Mouse (Mus musculus): ENCODE results near the gene Hspg2. TPM values are rescaled to one million over a fixed set of nuclear protein-coding genes. Genes with fewer than 3 reads are reported as not detected.

Hspg2 gene
- polyA plus RNA-seq, 1 experiment: 147 TPM

- Histone ChIP-seq H3K9ac (ENCODE audit: low read depth, poor library complexity, severe bottlenecking) (no peak overlapping the region), H3K36me3 (ENCODE audit: control insufficient read depth, insufficient read depth, low read length, poor library complexity, severe bottlenecking) (no peaks in the 10 kb centered on the region), H3K27ac (ENCODE audit: insufficient read depth, low read length) (no peak overlapping the region), H3K27me3 (ENCODE audit: control insufficient read depth, insufficient read depth, low read length, poor library complexity, severe bottlenecking) (no peaks in the 10 kb centered on the region), H3K4me1 (ENCODE audit: control insufficient read depth, insufficient read depth, low read length) (no peaks in the 10 kb centered on the region), H3K9me3 (replicated peaks; ENCODE audit: control insufficient read depth, insufficient read depth, low read length, poor library complexity, severe bottlenecking) (no peaks in the 10 kb centered on the region), H3K4me3 (ENCODE audit: low read depth, low read length) (no peak overlapping the region)
- TF ChIP-seq EP300 (IDR thresholded peaks at IDR 0.05; ENCODE audit: insufficient read depth, low read depth, low read length) (no peak), CTCF (IDR thresholded peaks at IDR 0.05; ENCODE audit: low read depth, low read length) (peak; percentile 32)
Measured at GRCm38 (mm10) chr4:137441332-137441731, 27.2 kb upstream of the Hspg2 start.

- TF ChIP-seq CTCF (IDR thresholded peaks at IDR 0.05; ENCODE audit: low read depth, low read length) (peak; percentile 68), EP300 (IDR thresholded peaks at IDR 0.05; ENCODE audit: insufficient read depth, low read depth, low read length) (no peak), POLR2A (IDR thresholded peaks at IDR 0.05; ENCODE audit: insufficient read depth, low read length) (no peak)
- no peaks in the 10 kb centered on the region for H3K9me3 ChIP-seq (replicated peaks; ENCODE audit: control insufficient read depth, insufficient read depth, low read length, poor library complexity, severe bottlenecking)
- H3K9ac ChIP-seq (ENCODE audit: low read depth, poor library complexity, severe bottlenecking): no peak overlapping the region
- H3K36me3 ChIP-seq (ENCODE audit: control insufficient read depth, insufficient read depth, low read length, poor library complexity, severe bottlenecking): no peaks in the 10 kb centered on the region
- peak overlapping the region; percentile 18 for H3K4me3 ChIP-seq (ENCODE audit: low read depth, low read length)
- H3K27ac ChIP-seq (ENCODE audit: insufficient read depth, low read length): no peak overlapping the region
- peaks cover 5% of the 10 kb centered on the region for H3K4me1 ChIP-seq (ENCODE audit: control insufficient read depth, insufficient read depth, low read length)
- H3K27me3 ChIP-seq (ENCODE audit: control insufficient read depth, insufficient read depth, low read length, poor library complexity, severe bottlenecking): no peaks in the 10 kb centered on the region
Measured at GRCm38 (mm10) chr4:137443625-137444024, 24.9 kb upstream of the Hspg2 start.

- Histone ChIP-seq H3K36me3 (ENCODE audit: control insufficient read depth, insufficient read depth, low read length, poor library complexity, severe bottlenecking) (no peaks in the 10 kb centered on the region), H3K4me1 (ENCODE audit: control insufficient read depth, insufficient read depth, low read length) (peaks cover 11% of the 10 kb centered on the region), H3K27me3 (ENCODE audit: control insufficient read depth, insufficient read depth, low read length, poor library complexity, severe bottlenecking) (no peaks in the 10 kb centered on the region), H3K9ac (ENCODE audit: low read depth, poor library complexity, severe bottlenecking) (no peak overlapping the region), H3K9me3 (replicated peaks; ENCODE audit: control insufficient read depth, insufficient read depth, low read length, poor library complexity, severe bottlenecking) (no peaks in the 10 kb centered on the region), H3K27ac (ENCODE audit: insufficient read depth, low read length) (no peak overlapping the region), H3K4me3 (ENCODE audit: low read depth, low read length) (no peak overlapping the region)
- no peak for TF ChIP-seq CTCF (IDR thresholded peaks at IDR 0.05; ENCODE audit: low read depth, low read length)
- TF ChIP-seq POLR2A (IDR thresholded peaks at IDR 0.05; ENCODE audit: insufficient read depth, low read length): no peak
- TF ChIP-seq EP300 (IDR thresholded peaks at IDR 0.05; ENCODE audit: insufficient read depth, low read depth, low read length): no peak
Measured at GRCm38 (mm10) chr4:137445881-137446280, 22.7 kb upstream of the Hspg2 start.

- H3K27ac ChIP-seq (ENCODE audit: insufficient read depth, low read length): no peak overlapping the region; the same call in 1 of the 2 replicates
- TF ChIP-seq CTCF (IDR thresholded peaks at IDR 0.05; ENCODE audit: low read depth, low read length) (no peak), EP300 (IDR thresholded peaks at IDR 0.05; ENCODE audit: insufficient read depth, low read depth, low read length) (no peak), POLR2A (IDR thresholded peaks at IDR 0.05; ENCODE audit: insufficient read depth, low read length) (no peak)
- no peak overlapping the region for H3K9ac ChIP-seq (ENCODE audit: low read depth, poor library complexity, severe bottlenecking)
- no peaks in the 10 kb centered on the region for H3K9me3 ChIP-seq (replicated peaks; ENCODE audit: control insufficient read depth, insufficient read depth, low read length, poor library complexity, severe bottlenecking)
- no peaks in the 10 kb centered on the region for H3K27me3 ChIP-seq (ENCODE audit: control insufficient read depth, insufficient read depth, low read length, poor library complexity, severe bottlenecking)
- no peaks in the 10 kb centered on the region for H3K36me3 ChIP-seq (ENCODE audit: control insufficient read depth, insufficient read depth, low read length, poor library complexity, severe bottlenecking)
- peaks cover 11% of the 10 kb centered on the region for H3K4me1 ChIP-seq (ENCODE audit: control insufficient read depth, insufficient read depth, low read length)
- H3K4me3 ChIP-seq (ENCODE audit: low read depth, low read length): no peak overlapping the region
Measured at GRCm38 (mm10) chr4:137447363-137448196, 21.0 kb upstream of the Hspg2 start.

- no peaks in the 10 kb centered on the region for H3K36me3 ChIP-seq (ENCODE audit: control insufficient read depth, insufficient read depth, low read length, poor library complexity, severe bottlenecking)
- H3K4me1 ChIP-seq (ENCODE audit: control insufficient read depth, insufficient read depth, low read length): peaks cover 11% of the 10 kb centered on the region
- H3K27ac ChIP-seq (ENCODE audit: insufficient read depth, low read length): peak overlapping the region; percentile 91
- H3K27me3 ChIP-seq (ENCODE audit: control insufficient read depth, insufficient read depth, low read length, poor library complexity, severe bottlenecking): no peaks in the 10 kb centered on the region
- TF ChIP-seq EP300 (IDR thresholded peaks at IDR 0.05; ENCODE audit: insufficient read depth, low read depth, low read length) (no peak), CTCF (IDR thresholded peaks at IDR 0.05; ENCODE audit: low read depth, low read length) (no peak), POLR2A (IDR thresholded peaks at IDR 0.05; ENCODE audit: insufficient read depth, low read length) (no peak)
- H3K9ac ChIP-seq (ENCODE audit: low read depth, poor library complexity, severe bottlenecking): no peak overlapping the region
- H3K9me3 ChIP-seq (replicated peaks; ENCODE audit: control insufficient read depth, insufficient read depth, low read length, poor library complexity, severe bottlenecking): no peaks in the 10 kb centered on the region
- H3K4me3 ChIP-seq (ENCODE audit: low read depth, low read length): no peak overlapping the region
Measured at GRCm38 (mm10) chr4:137448197-137448596, 20.4 kb upstream of the Hspg2 start.

- TF ChIP-seq CTCF (IDR thresholded peaks at IDR 0.05; ENCODE audit: low read depth, low read length) (no peak), EP300 (IDR thresholded peaks at IDR 0.05; ENCODE audit: insufficient read depth, low read depth, low read length) (no peak), POLR2A (IDR thresholded peaks at IDR 0.05; ENCODE audit: insufficient read depth, low read length) (no peak)
- Histone ChIP-seq H3K4me3 (ENCODE audit: low read depth, low read length) (no peak overlapping the region), H3K27ac (ENCODE audit: insufficient read depth, low read length) (peak overlapping the region; percentile 91), H3K4me1 (ENCODE audit: control insufficient read depth, insufficient read depth, low read length) (peaks cover 11% of the 10 kb centered on the region), H3K36me3 (ENCODE audit: control insufficient read depth, insufficient read depth, low read length, poor library complexity, severe bottlenecking) (no peaks in the 10 kb centered on the region), H3K27me3 (ENCODE audit: control insufficient read depth, insufficient read depth, low read length, poor library complexity, severe bottlenecking) (no peaks in the 10 kb centered on the region), H3K9me3 (replicated peaks; ENCODE audit: control insufficient read depth, insufficient read depth, low read length, poor library complexity, severe bottlenecking) (no peaks in the 10 kb centered on the region), H3K9ac (ENCODE audit: low read depth, poor library complexity, severe bottlenecking) (no peak overlapping the region)
Measured at GRCm38 (mm10) chr4:137448641-137449040, 19.9 kb upstream of the Hspg2 start.
